Comparison of ENCODE assay signal across 8 mouse cellular contexts in genomic region chr6:127329191-127330014, GRCm38 (mm10).
DNase-seq lines count a peak whose midpoint lies in the region; ATAC-seq lines count a peak whose summit lies in the region.

No protein-coding gene starts in this region.

- no peaks in the 10 kb centered on the region for H3K36me3 ChIP-seq in kidney, embryonic 15.5 days
- no peaks in the 10 kb centered on the region for H3K36me3 ChIP-seq in midbrain, embryonic 10.5 days

- ATAC-seq in kidney, embryonic 15.5 days (replicated peaks; ENCODE audit: low FRiP score): peak; percentile 3; the same call in 1 of the 2 replicates

- peak overlapping the region; percentile 65 for H3K4me2 ChIP-seq in kidney, embryonic 15.5 days

- DNase-seq in kidney, adult 9 months: no peak
- peak; percentile 27 for DNase-seq in brain, adult 2 months (ENCODE audit: low read depth, low spot score)
- DNase-seq in heart, postnatal 4 days: peak; percentile 33
- DNase-seq in midbrain, embryonic 10.5 days (ENCODE audit: low spot score): peak; percentile 57
- no peak for DNase-seq in frontal cortex, postnatal 14 days (ENCODE audit: low spot score in 2 of 2)
- DNase-seq in urinary bladder, adult 2 months (ENCODE audit: low spot score): no peak
- no peak for DNase-seq in adrenal gland, adult 2 months

- peak overlapping the region; percentile 42 for H3K9ac ChIP-seq in kidney, embryonic 15.5 days

- no peaks in the 10 kb centered on the region for H3K9me3 ChIP-seq in kidney, embryonic 15.5 days (replicated peaks)
- no peaks in the 10 kb centered on the region for H3K9me3 ChIP-seq in midbrain, embryonic 10.5 days (replicated peaks)

- peak overlapping the region; percentile 41 for H3K4me3 ChIP-seq in kidney, embryonic 15.5 days (replicated peaks)
- peak overlapping the region; percentile 55 for H3K4me3 ChIP-seq in midbrain, embryonic 10.5 days

- H3K4me1 ChIP-seq in kidney, embryonic 15.5 days: peaks cover 30% of the 10 kb centered on the region
- H3K4me1 ChIP-seq in midbrain, embryonic 10.5 days: peaks cover 84% of the 10 kb centered on the region

- WGBS in kidney, embryonic 15.5 days: 36% methylated on average over 20 of the region's 20 CpGs
- 20% methylated on average over 20 of the region's 20 CpGs for WGBS in midbrain, embryonic 10.5 days

- peak overlapping the region; percentile 96 for H3K27ac ChIP-seq in kidney, embryonic 15.5 days
- peak overlapping the region; percentile 93 for H3K27ac ChIP-seq in midbrain, embryonic 10.5 days (replicated peaks)

- no peaks in the 10 kb centered on the region for H3K27me3 ChIP-seq in kidney, embryonic 15.5 days
- peaks cover 30% of the 10 kb centered on the region for H3K27me3 ChIP-seq in midbrain, embryonic 10.5 days (ENCODE audit: low read depth, poor library complexity, severe bottlenecking)

Comparison
In these comparisons a context has a peak if more than half of its experiments do, and no peak if none do; other contexts are left out.
1. DNase-seq: peak in brain, adult 2 months (single experiment), heart, postnatal 4 days (single experiment) and midbrain, embryonic 10.5 days (single experiment); none in kidney, adult 9 months (single experiment), frontal cortex, postnatal 14 days (0 of 2), urinary bladder, adult 2 months (single experiment) and adrenal gland, adult 2 months (single experiment).